Mouse (Mus musculus) heart, adult 2 months (tissue): ENCODE results near the gene Lrp5. TPM values are rescaled to one million over a fixed set of nuclear protein-coding genes. Genes with fewer than 3 reads are reported as not detected.

Source experiments
- DNase-seq, 2 experiments: peaks; one replicate each; pipeline ENCODE4 v3.0.0; 2021
- H3K27ac ChIP-seq: fragments of 200-600 bp; 2 replicates; pipeline ENCODE4 v1.8.1; 2022
- H3K27me3 ChIP-seq: fragments of 200-500 bp; 2 replicates; pipeline ENCODE4 v1.6.1; 2012; ENCODE audit warnings: mild to moderate bottlenecking, low read length, inconsistent platforms, mixed read lengths; ENCODE audit not compliant: control insufficient read depth, insufficient read depth
- H3K36me3 ChIP-seq: fragments of 200-500 bp; 2 replicates; pipeline ENCODE4 v1.6.1; 2012; ENCODE audit warnings: low read length, inconsistent platforms; ENCODE audit not compliant: control insufficient read depth, insufficient read depth
- H3K4me1 ChIP-seq: fragments of 200-500 bp; 2 replicates; pipeline ENCODE4 v1.6.1; 2011; ENCODE audit warnings: low read length; ENCODE audit not compliant: control insufficient read depth, insufficient read depth
- H3K4me3 ChIP-seq: fragments of 200-600 bp; 2 replicates; pipeline ENCODE4 v1.8.1; 2022
- H3K79me2 ChIP-seq: fragments of 200-500 bp; replicated peaks from 2 replicates; pipeline ENCODE4 v1.6.1; 2012; ENCODE audit warnings: mild to moderate bottlenecking, inconsistent platforms, low read length, moderate library complexity, mixed read lengths; ENCODE audit not compliant: control insufficient read depth, insufficient read depth
- H3K9ac ChIP-seq: fragments of 200-500 bp; 2 replicates; pipeline ENCODE4 v1.6.1; 2012; ENCODE audit warnings: low read depth, mild to moderate bottlenecking, control low read depth, inconsistent platforms, low read length, mixed read lengths
- CTCF ChIP-seq: fragments of 200-600 bp; IDR thresholded peaks from 2 replicates; pipeline ENCODE4 v1.8.1; 2022; ENCODE audit warnings: antibody characterized with exemption, mild to moderate bottlenecking, moderate library complexity
- EP300 ChIP-seq: fragments of 200-500 bp; IDR thresholded peaks from 2 replicates; pipeline ENCODE4 v1.6.1; 2011; ENCODE audit warnings: low read depth, low read length, control low read depth; ENCODE audit not compliant: insufficient read depth
- POLR2A ChIP-seq: fragments of 200-500 bp; IDR thresholded peaks from 2 replicates; pipeline ENCODE4 v1.6.1; 2011; ENCODE audit warnings: mild to moderate bottlenecking, low read depth, low read length, control low read depth; ENCODE audit not compliant: insufficient read depth
- WGBS: fragments of 180-500 bp; shearing (Covaris S2); methylation state at CpG from one replicate; pipeline ENCODE4 v1.1.7; 2018; 5-methylcytosine and 5-hydroxymethylcytosine counted together
- intact Hi-C: fragments of 180-260 bp; cut with DNase I; formaldehyde crosslinking; loops from one replicate; pipeline ENCODE4 v1.15.1; 2025
- polyA plus RNA-seq: library from polyadenylated mRNA; depleted of rRNA; stranded (reverse); fragments of >200 nt; gene quantifications from 2 replicates; pipeline ENCODE4 v1.2.3, GENCODE M21; 2012
- total RNA-seq, 2 experiments: library from RNA; stranded (reverse); gene quantifications; 2 replicates each; pipeline ENCODE4 v1.2.3; 2021

Lrp5 gene
- total and polyA plus RNA-seq, 3 experiments: 36.3 to 56.5 (median 52.2) TPM

GRCm38 (mm10) chr19:3575632-3576384 is 110.6 kb downstream of the Lrp5 start, which contains the start of gene Ppp6r3:
Gene Ppp6r3, minus strand, starts transcription at chr19:3575749.
- WGBS: 1% methylated on average over 51 of the region's 51 CpGs
- Histone ChIP-seq H3K36me3 (peaks cover 20% of the 10 kb centered on the region), H3K27ac (peak within 1 kb of the TSS; percentile 99), H3K27me3 (no peaks in the 10 kb centered on the region), H3K79me2 (peaks cover 7% of the 10 kb centered on the region), H3K4me1 (peaks cover 12% of the 10 kb centered on the region), H3K4me3 (peak within 1 kb of the TSS; percentile 98), H3K9ac (peak within 1 kb of the TSS; percentile 95)
- intact Hi-C loops: loop anchor here (2.0 to 10.0 kb wide), 2 partner anchors 41 to 251 kb away; partner anchors contain the start of gene Cpt1a
- TF ChIP-seq CTCF (no peak), POLR2A (peak; percentile 91), EP300 (peak; percentile 71; the same call in 1 of the 2 replicates)
- peak; percentile 94 to 98 for DNase-seq

- H3K9ac ChIP-seq: peak overlapping the region; percentile 95
- H3K4me3 ChIP-seq: peak overlapping the region; percentile 98
- intact Hi-C loops: loop anchor here (2.0 to 10.0 kb wide), 2 partner anchors 40 to 250 kb away; partner anchors contain the start of gene Cpt1a
- peaks cover 7% of the 10 kb centered on the region for H3K79me2 ChIP-seq
- H3K4me1 ChIP-seq: peaks cover 12% of the 10 kb centered on the region
- H3K27me3 ChIP-seq: no peaks in the 10 kb centered on the region
- peaks cover 21% of the 10 kb centered on the region for H3K36me3 ChIP-seq
- TF ChIP-seq EP300: no peak
- no peak for TF ChIP-seq CTCF
- TF ChIP-seq POLR2A: no peak
- DNase-seq: peak in 1 of 2 experiments; percentile 93
- peak overlapping the region; percentile 99 for H3K27ac ChIP-seq
- WGBS: under 1% methylated on average over 47 of the region's 50 CpGs
Measured at GRCm38 (mm10) chr19:3575276-3575631, 111.1 kb downstream of the Lrp5 start.

DNA sequence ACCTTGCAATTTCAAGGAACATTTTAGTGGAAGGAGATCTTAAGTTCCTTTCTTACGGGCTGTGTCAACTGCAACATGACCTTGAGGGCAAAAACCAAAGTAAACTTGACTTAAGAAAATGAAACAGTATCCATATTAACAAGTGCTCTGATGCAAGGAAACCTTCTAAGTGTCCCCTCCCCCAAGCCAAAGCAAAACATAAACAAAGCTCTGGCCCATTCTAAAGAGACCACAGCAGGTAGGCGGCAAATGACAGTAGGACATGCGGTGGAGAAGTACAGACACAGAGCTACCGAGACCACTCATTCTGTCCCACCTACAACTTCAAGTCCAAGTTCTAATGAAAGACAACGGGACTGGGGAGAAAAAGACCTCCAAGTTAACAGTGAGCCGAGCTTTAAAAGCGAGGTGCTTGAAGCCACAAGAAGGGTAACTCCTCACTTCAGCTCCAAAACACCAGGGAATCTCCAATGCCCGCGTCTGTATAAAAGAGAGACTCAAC is 111.7 kb downstream of the Lrp5 start:
- no peaks in the 10 kb centered on the region for H3K27me3 ChIP-seq
- DNase-seq: no peak
- under 1% methylated on average over 9 of the region's 9 CpGs for WGBS
- H3K79me2 ChIP-seq: peaks cover 9% of the 10 kb centered on the region
- TF ChIP-seq CTCF (no peak), POLR2A (no peak), EP300 (no peak)
- peaks cover 13% of the 10 kb centered on the region for H3K4me1 ChIP-seq
- H3K9ac ChIP-seq: peak overlapping the region; percentile 95
- intact Hi-C loops: loop anchor here (2.0 to 10.0 kb wide), 2 partner anchors 40 to 250 kb away; partner anchors contain the start of gene Cpt1a
- peak overlapping the region; percentile 99 for H3K27ac ChIP-seq
- H3K36me3 ChIP-seq: peaks cover 22% of the 10 kb centered on the region
- H3K4me3 ChIP-seq: peak overlapping the region; percentile 98

- intact Hi-C loops: loop anchor here (5.0 kb wide), 1 partner anchor 37 kb away; no protein-coding TSS in a partner anchor
- H3K4me1 ChIP-seq: peaks cover 37% of the 10 kb centered on the region
- 4% methylated on average over 3 of the region's 3 CpGs for WGBS
- H3K4me3 ChIP-seq: peak overlapping the region; percentile 13; the same call in 1 of the 2 replicates
- peaks cover 61% of the 10 kb centered on the region for H3K36me3 ChIP-seq
- peak; percentile 67 to 69 for DNase-seq
- peak overlapping the region; percentile 55 for H3K27ac ChIP-seq
- H3K9ac ChIP-seq: peak overlapping the region; percentile 36; the same call in 1 of the 2 replicates
- peaks cover 12% of the 10 kb centered on the region for H3K79me2 ChIP-seq
- no peaks in the 10 kb centered on the region for H3K27me3 ChIP-seq
- TF ChIP-seq CTCF: no peak
- TF ChIP-seq POLR2A: no peak
- TF ChIP-seq EP300: 0 out of 2 replicates have a peak, but pooled peaks have one; percentile 22
Measured at GRCm38 (mm10) chr19:3564309-3564708, 122.1 kb downstream of the Lrp5 start.

- H3K9ac ChIP-seq: peak overlapping the region; percentile 4; the same call in 1 of the 2 replicates
- intact Hi-C loops: loop anchor here (5.0 kb wide), 1 partner anchor 35 kb away; no protein-coding TSS in a partner anchor
- no peaks in the 10 kb centered on the region for H3K27me3 ChIP-seq
- H3K4me3 ChIP-seq: no peak overlapping the region
- H3K27ac ChIP-seq: peak overlapping the region; percentile 27
- peaks cover 34% of the 10 kb centered on the region for H3K4me1 ChIP-seq
- DNase-seq: peak; percentile 42 to 50
- WGBS: 21% methylated on average over 6 of the region's 6 CpGs
- TF ChIP-seq EP300: no peak
- TF ChIP-seq CTCF: no peak
- no peak for TF ChIP-seq POLR2A
- peaks cover 49% of the 10 kb centered on the region for H3K36me3 ChIP-seq
- H3K79me2 ChIP-seq: peaks cover 13% of the 10 kb centered on the region
Measured at GRCm38 (mm10) chr19:3562752-3563151, 123.6 kb downstream of the Lrp5 start.
